Mouse (Mus musculus): ENCODE results near the gene Hist2h3c2. TPM values are rescaled to one million over a fixed set of nuclear protein-coding genes. Genes with fewer than 3 reads are reported as not detected.
"Not testable (repeated sequence)": the region's sequence is repeated elsewhere in the genome, so short reads cannot be mapped to it uniquely, and the experiment has no call there.

Hist2h3c2 gene
- polyA plus RNA-seq, 1 experiment from 2014 or later: 8.1 TPM

- Histone ChIP-seq H3K4me1 (ENCODE audit: insufficient read depth) (peaks cover 17% of the 10 kb centered on the region), H3K9me3 (ENCODE audit: low read length) (no peaks in the 10 kb centered on the region), H3K27me3 (ENCODE audit: insufficient read depth, low read length) (no peaks in the 10 kb centered on the region), H3K4me3 (ENCODE audit: low read depth, low read length) (no peak overlapping the region), H3K27ac (ENCODE audit: low read depth) (no peak overlapping the region), H3K36me3 (replicated peaks; ENCODE audit: insufficient read depth, low read length) (no peaks in the 10 kb centered on the region), H3K9ac (replicated peaks) (no peak overlapping the region), H3K4me2 (ENCODE audit: low read depth, low read length) (no peak overlapping the region)
- no peak for TF ChIP-seq CTCF (IDR thresholded peaks at IDR 0.05; ENCODE audit: low read depth)
- TF ChIP-seq EP300 (IDR thresholded peaks at IDR 0.05; ENCODE audit: low read depth): no peak
- no peak for ATAC-seq
- no peak for DNase-seq
- WGBS (ENCODE audit: insufficient replicate concordance): 60% methylated on average over 17 of the region's 17 CpGs
Measured at GRCm38 (mm10) chr3:96273591-96274465, 34.9 kb upstream of the Hist2h3c2 start.

- H3K4me3 ChIP-seq (ENCODE audit: low read depth, low read length): peak within 1 kb of the TSS; percentile 52
Measured at GRCm38 (mm10) chr3:96269511-96270474, 30.9 kb upstream of the Hist2h3c2 start, which contains the start of gene Hist2h2bb. Gene Hist2h2bb, plus strand, starts transcription at chr3:96269752.

DNA sequence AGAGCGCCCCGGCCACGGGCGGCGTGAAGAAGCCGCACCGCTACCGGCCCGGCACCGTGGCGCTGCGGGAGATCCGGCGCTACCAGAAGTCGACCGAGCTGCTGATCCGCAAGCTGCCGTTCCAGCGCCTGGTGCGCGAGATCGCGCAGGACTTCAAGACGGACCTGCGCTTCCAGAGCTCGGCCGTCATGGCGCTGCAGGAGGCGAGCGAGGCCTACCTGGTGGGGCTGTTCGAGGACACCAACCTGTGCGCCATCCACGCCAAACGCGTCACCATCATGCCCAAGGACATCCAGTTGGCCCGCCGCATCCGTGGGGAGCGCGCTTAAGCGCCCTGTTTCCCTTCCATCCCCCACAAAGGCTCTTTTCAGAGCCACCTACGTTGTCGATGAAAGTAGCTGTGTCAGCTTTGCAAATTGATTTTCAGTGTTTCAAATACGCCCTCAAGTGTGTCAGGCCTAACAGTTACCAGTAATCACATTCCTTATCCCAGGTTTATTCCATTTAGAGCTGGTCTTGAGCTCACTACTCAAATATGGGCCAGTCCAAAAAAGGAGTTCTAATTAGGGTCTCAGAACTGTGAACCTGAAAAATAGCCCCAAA lies 29.9 kb upstream of the Hist2h3c2 start:
- not testable (repeated sequence) for H3K9me3 ChIP-seq (ENCODE audit: low read length); H3K27me3 ChIP-seq (ENCODE audit: insufficient read depth, low read length); H3K36me3 ChIP-seq (replicated peaks; ENCODE audit: insufficient read depth, low read length)
- WGBS (ENCODE audit: insufficient replicate concordance): 0% methylated on average over 9 of the region's 44 CpGs
- peak overlapping the region; percentile 74 for H3K4me2 ChIP-seq (ENCODE audit: low read depth, low read length)
- peak overlapping the region; percentile 52 for H3K4me3 ChIP-seq (ENCODE audit: low read depth, low read length)
- ATAC-seq: peak; percentile 49
- peak; percentile 52 for DNase-seq
- H3K4me1 ChIP-seq (ENCODE audit: insufficient read depth): peaks cover 26% of the 10 kb centered on the region
- H3K27ac ChIP-seq (ENCODE audit: low read depth): peak overlapping the region; percentile 99
- H3K9ac ChIP-seq (replicated peaks): peak overlapping the region; percentile 85

More at GRCm38 (mm10) chr3:96269511-96270474, 30.9 kb upstream of the Hist2h3c2 start, which contains the start of gene Hist2h2bb:
- DNase-seq (peak; percentile 90), ATAC-seq (peak; percentile 90)
- WGBS (ENCODE audit: insufficient replicate concordance): under 1% methylated on average over 45 of the region's 45 CpGs
- Histone ChIP-seq H3K9me3 (ENCODE audit: low read length) (no peaks in the 10 kb centered on the region), H3K27ac (ENCODE audit: low read depth) (peak within 1 kb of the TSS; percentile 99), H3K4me1 (ENCODE audit: insufficient read depth) (peaks cover 18% of the 10 kb centered on the region), H3K9ac (replicated peaks) (peak within 1 kb of the TSS; percentile 88), H3K4me2 (ENCODE audit: low read depth, low read length) (peak within 1 kb of the TSS; percentile 89), H3K27me3 (ENCODE audit: insufficient read depth, low read length) (no peaks in the 10 kb centered on the region), H3K36me3 (replicated peaks; ENCODE audit: insufficient read depth, low read length) (no peaks in the 10 kb centered on the region)
- TF ChIP-seq EP300 (IDR thresholded peaks at IDR 0.05; ENCODE audit: low read depth): peak; percentile 86
- no peak; the same call in 1 of the 2 replicates for TF ChIP-seq CTCF (IDR thresholded peaks at IDR 0.05; ENCODE audit: low read depth)

- Histone ChIP-seq H3K27me3 (ENCODE audit: insufficient read depth, low read length) (no peaks in the 10 kb centered on the region), H3K4me1 (ENCODE audit: insufficient read depth) (peaks cover 26% of the 10 kb centered on the region), H3K36me3 (replicated peaks; ENCODE audit: insufficient read depth, low read length) (no peaks in the 10 kb centered on the region), H3K27ac (ENCODE audit: low read depth) (peak within 1 kb of the TSS; percentile 99), H3K9me3 (ENCODE audit: low read length) (no peaks in the 10 kb centered on the region), H3K4me2 (ENCODE audit: low read depth, low read length) (peak within 1 kb of the TSS; percentile 89), H3K9ac (replicated peaks) (peak within 1 kb of the TSS; percentile 85), H3K4me3 (ENCODE audit: low read depth, low read length) (peak within 1 kb of the TSS; percentile 52)
- DNase-seq: peak; percentile 82
- peak; percentile 49 for ATAC-seq
- TF ChIP-seq CTCF (IDR thresholded peaks at IDR 0.05; ENCODE audit: low read depth) (no peak), EP300 (IDR thresholded peaks at IDR 0.05; ENCODE audit: low read depth) (peak; percentile 70)
- 22% methylated on average over 28 of the region's 30 CpGs for WGBS (ENCODE audit: insufficient replicate concordance)
Measured at GRCm38 (mm10) chr3:96268051-96268775, 29.3 kb upstream of the Hist2h3c2 start, which contains the start of gene Hist2h3b. Gene Hist2h3b, plus strand, starts transcription at chr3:96268654.

DNA sequence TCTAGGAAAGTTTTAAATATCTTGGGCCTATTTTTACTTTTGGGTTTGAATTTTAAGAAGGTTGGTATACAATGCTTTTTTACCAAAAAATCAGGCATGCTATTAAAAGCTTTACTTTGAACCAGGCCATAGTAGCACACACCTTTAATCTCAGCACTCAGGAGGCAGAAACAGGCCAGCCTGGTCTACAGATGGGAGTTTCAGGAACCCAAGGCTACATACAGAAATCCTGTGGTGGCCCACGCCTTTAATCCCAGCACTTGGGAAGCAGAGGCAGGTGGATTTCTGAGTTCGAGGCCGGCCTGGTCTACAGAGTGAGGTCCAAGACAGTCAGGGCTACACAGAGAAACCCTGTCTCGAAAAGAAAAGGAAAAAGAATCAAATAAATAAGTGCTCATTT lies 28.6 kb upstream of the Hist2h3c2 start:
- Histone ChIP-seq H3K9me3 (ENCODE audit: low read length) (no peaks in the 10 kb centered on the region), H3K4me2 (ENCODE audit: low read depth, low read length) (peak overlapping the region; percentile 60; the same call in 1 of the 2 replicates), H3K4me1 (ENCODE audit: insufficient read depth) (peaks cover 27% of the 10 kb centered on the region), H3K9ac (replicated peaks) (peak overlapping the region; percentile 85), H3K27ac (ENCODE audit: low read depth) (peak overlapping the region; percentile 98), H3K27me3 (ENCODE audit: insufficient read depth, low read length) (no peaks in the 10 kb centered on the region), H3K4me3 (ENCODE audit: low read depth, low read length) (peak overlapping the region; percentile 52), H3K36me3 (replicated peaks; ENCODE audit: insufficient read depth, low read length) (no peaks in the 10 kb centered on the region)
- whole genome bisulfite sequencing (ENCODE audit: insufficient replicate concordance): 69% methylated on average over 4 of the region's 4 CpGs
- DNase-seq: no peak
- no peak for ATAC-seq
- TF ChIP-seq CTCF (IDR thresholded peaks at IDR 0.05; ENCODE audit: low read depth) (no peak), EP300 (IDR thresholded peaks at IDR 0.05; ENCODE audit: low read depth) (no peak)
